Mouse (Mus musculus) erythroblast, embryonic 14.5 days (primary cell): Measurements from ENCODE around the gene Drc1.

ENCODE experiments used
- GATA1 ChIP-seq: IDR thresholded peaks from 2 replicates; pipeline ENCODE4 v1.6.1; 2012; ENCODE audit warnings: low read length, inconsistent platforms, mixed read lengths
- TAL1 ChIP-seq: IDR thresholded peaks from 3 replicates; pipeline ENCODE4 v1.6.1; 2012; ENCODE audit warnings: low read length, inconsistent platforms, mixed read lengths

DNA sequence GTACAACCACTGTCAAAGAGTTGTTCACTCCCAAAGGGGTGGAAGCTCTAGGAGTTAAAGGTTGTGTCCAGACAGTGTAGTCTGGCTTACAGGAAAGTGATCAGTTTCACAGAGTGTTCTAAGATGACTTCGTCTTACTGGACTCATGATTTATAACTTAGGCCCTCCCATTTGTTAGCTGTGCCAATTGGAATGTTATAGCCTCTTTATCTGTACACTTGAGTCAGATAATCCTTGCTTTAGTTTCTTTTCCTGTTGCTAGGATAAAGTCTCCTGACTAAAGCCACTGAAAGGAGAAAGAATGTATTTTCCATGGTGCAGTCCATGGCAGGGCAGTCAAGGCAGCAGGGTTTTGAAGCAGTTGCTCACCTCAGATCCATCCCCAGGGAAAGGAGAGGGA lies 38.8 kb upstream of the Drc1 start:
- TF ChIP-seq GATA1 (no peak), TAL1 (no peak)
